Mouse (Mus musculus) heart, postnatal 4 days (tissue): ENCODE data around the gene Ros1. TPM values are rescaled to one million over a fixed set of nuclear protein-coding genes. Genes with fewer than 3 reads are reported as not detected.

ENCODE experiments used
- DNase-seq: peaks from one replicate; pipeline ENCODE4 v3.0.0; 2021
- total RNA-seq, 2 experiments: library from RNA; stranded (reverse); gene quantifications; 2 replicates each; pipeline ENCODE4 v1.2.3; 2021

The Ros1 gene
- total RNA-seq, 2 experiments from 2014 or later, result not detected

DNA sequence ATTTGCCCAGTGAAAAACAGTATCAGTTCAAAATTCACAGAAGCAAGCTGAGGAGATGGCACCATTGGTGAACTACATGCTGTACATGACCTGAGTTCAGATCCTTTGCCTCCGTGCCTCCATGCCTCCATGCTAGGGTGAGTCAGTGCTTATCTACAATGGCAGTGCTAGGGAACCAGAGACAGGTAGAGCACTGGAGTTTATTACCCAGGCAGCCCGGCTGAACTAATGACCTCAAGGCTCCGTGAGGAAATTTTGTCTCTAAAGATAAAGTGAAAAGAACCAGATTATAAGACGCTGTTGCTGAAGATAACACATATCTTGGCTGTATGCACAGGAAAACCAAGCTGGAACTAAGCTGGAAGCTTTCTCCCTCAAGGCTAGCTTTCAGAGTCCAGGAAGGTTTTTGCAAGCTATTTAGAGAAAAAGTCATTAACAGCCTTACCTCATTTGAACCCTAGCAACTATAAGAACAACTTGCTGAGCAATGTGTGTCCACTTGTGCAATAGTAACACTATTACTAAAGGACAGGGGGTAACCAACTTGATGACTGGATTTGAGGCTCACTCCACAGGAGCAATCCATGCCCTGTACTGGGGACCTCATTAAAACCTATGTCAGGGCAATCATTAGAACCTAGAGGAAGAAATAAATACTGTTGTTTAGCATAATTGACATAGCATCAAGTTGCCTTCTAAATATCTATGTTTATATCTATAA, 61.5 kb downstream of the Ros1 start:
- no peak for DNase-seq

DNA sequence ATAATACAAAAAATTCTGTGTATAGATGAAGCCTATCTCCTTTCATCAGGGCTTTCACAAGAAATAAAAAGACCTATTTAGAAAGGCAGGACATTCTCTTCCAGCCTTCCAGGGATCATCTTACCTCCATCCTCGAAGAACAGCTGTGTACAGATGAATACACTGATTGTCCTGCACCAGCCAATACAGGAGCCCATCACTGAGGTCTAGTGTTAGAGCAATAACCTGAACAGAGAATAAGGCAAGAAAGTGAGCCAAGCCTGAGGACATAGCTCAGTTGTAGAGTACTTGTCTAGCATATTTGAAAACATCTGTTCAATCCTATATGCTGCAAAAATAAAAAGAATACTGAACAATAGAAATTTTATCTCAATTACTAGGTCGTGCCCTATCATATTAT, 64.3 kb downstream of the Ros1 start:
- no peak for DNase-seq

GRCm38 (mm10) chr10:52128874-52129412, 66.1 kb downstream of the Ros1 start:
- no peak for DNase-seq

DNA sequence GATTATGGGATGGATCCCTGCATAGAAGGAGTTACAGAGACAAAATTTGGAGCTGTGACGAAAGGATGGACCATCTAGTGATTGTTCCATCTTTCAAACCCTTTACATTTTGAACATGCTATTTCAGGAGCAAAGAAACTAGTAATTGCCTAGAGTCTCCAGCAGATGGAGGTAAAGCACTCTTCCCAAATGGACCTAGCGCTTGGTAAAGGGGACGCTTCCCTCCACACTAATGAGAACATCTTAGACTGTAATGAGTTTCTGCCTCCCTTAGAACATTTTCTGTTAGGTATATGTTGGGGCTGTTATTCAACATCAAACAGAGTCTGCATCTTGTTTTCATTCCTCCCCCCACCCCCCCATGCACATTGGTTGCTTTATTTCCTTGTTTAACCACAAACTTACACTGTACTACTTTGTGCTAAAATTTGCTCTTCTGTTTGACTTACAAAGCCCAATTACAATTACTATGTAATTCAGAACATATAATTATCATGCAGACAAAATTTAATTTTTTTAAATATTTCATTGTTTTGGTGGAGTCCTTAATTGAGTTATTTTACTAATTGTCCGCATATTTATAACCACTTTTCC, 88.8 kb downstream of the Ros1 start:
- DNase-seq, result peak; percentile 26

DNA sequence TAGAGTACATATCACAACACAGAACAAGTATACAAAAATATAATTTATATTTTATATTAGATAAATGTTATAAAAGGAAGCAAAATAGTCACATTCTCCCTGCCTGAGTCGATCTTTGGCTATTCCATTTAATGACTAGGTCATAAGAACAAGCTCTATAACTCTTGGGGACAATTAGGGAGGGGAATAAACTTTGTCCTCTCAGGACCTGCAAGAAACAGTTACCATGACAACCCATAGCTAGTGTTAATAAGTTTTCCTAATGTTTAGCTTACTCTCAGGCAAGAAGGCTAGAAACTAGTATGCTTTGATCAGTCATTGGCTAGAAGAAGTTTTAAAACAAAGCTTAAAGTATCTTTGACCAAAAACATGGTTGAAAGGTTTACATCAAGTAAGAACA, 93.8 kb downstream of the Ros1 start:
- no peak for DNase-seq

DNA sequence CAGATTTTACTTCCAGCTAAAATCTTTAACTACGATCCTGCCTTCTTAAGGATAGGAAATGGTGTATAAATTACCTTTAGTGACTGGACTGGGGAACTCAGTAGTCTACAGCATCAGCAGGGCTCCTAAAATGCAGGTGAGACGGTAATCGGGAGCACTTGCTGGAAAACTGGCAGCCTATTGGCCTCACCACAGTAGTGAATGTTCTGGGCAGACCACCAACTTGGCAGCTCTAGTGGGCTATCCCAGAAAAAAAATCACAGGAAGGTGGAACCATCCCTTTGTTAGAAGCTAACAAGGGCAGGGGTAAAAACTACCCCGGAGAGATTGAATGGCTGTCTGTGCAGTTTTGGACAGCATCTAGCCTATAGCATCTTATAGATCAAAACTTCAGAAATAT, 102.9 kb downstream of the Ros1 start:
- DNase-seq, result no peak

- DNase-seq, result no peak
Measured at GRCm38 (mm10) chr10:52086681-52087080, 108.4 kb downstream of the Ros1 start.

GRCm38 (mm10) chr10:52072482-52072881, 122.6 kb downstream of the Ros1 start:
- peak; percentile 69 for DNase-seq

- no peak for DNase-seq
Measured at GRCm38 (mm10) chr10:52048287-52048686, 146.8 kb downstream of the Ros1 start.

- no peak for DNase-seq
Measured at GRCm38 (mm10) chr10:52043086-52043485, 152.0 kb downstream of the Ros1 start.

- DNase-seq, result no peak
Measured at GRCm38 (mm10) chr10:52039392-52039791, 155.7 kb downstream of the Ros1 start.

- no peak for DNase-seq
Measured at GRCm38 (mm10) chr10:52033729-52034128, 161.3 kb downstream of the Ros1 start.

DNA sequence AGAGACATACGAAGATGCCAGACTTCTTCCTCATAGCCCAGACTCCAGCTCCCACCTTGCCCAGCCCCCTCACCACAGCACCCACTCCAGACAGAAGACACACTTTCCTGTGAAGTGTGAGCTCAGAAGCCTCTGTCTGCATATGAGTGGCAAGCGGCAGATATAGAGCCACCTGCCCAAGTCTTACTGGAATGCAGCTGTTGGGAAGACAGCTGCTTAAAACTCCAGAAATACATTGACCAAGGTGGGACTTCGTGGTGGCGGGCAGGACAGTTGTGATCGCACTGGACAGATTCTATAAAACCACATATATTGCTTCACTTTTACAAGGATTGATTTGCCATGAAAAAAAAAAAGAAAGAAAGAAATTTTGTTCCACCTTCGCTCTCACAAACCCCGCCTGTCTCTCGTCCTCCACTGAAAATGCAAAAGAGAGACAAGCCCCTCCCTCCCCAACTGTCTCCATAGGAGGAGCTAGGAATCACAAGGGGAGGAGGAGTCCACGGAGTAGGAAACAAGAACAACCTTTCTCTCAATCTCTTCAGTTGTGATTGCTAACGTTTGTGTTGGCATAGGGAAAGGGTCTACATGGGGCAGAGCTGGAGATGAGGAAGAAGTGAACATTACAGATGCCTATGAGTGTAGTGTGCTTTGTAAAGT, 165.5 kb downstream of the Ros1 start:
- DNase-seq, result no peak

GRCm38 (mm10) chr10:52028561-52029370, 166.3 kb downstream of the Ros1 start:
- no peak for DNase-seq

GRCm38 (mm10) chr10:52027161-52028035, 167.6 kb downstream of the Ros1 start:
- DNase-seq, result peak; percentile 10

DNA sequence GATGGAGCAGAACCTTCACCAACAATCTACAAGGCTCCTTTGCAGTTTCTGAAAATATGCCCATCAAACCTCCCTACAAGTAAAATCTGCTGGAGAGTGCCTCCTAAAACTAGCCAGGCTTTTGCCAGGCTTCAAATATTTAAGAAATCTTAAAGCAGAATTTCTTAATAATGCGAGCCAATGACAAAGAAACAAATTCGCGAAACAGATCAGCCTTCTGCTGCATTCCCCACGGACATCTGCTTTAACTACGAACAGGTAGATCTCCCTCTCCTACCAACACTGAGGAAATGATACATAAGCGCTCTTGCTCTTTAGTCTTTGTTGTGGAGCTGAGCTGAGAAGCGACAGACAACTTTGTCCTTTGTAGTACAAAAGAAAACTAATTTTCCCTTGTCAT, 169.2 kb downstream of the Ros1 start:
- DNase-seq, result no peak

GRCm38 (mm10) chr10:52025291-52025690, 169.8 kb downstream of the Ros1 start:
- no peak for DNase-seq

- DNase-seq, result no peak
Measured at GRCm38 (mm10) chr10:52024053-52024410, 171.0 kb downstream of the Ros1 start.

GRCm38 (mm10) chr10:52023213-52024052, 171.6 kb downstream of the Ros1 start:
- DNase-seq, result no peak

DNA sequence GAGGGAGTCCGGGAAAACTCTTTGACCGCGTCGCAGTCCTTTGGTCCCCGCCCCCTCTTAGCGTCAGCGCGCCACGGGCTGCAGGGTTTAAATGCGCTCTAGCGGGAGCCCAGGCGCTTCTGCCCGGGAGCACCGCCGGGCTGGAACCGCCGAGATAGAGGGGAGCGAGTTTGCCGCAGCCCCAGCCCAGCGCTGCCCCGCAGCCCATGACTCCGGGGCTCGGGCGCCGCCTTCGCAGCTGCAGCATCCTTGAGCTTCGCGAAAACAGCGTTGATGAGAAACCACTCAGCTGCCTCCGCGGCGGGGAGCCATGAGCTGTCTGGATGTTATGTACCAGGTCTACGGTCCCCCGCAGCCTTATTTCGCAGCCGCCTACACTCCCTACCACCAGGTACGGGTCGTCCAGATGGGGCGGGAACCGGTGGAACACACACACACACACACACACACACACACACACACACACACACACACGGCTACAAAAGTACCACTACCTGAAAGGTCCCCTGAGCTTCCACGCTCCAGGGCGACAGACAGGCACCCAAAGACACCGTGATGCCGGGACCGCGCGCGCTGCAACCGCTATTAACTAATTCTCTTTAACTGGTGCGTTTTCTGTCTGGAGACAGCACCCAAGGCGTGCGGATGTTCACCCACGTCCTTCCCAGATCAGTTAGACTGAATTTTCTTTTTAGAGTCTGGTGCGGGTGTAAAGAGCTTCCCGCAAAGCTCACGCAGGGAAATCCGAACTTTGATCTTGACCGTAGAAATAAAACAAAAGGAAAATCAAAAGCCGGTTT, 172.4 kb downstream of the Ros1 start, which contains the start of gene Vgll2:
TSS of gene Vgll2 (plus strand) at position 90 of the 800 bp plus-strand sequence.
- DNase-seq, result peak; percentile 28
